Mouse (Mus musculus): ENCODE results near the gene Gm13212. TPM values are rescaled to one million over a fixed set of nuclear protein-coding genes. Genes with fewer than 3 reads are reported as not detected.

Gm13212 gene
- 9.7 TPM for total RNA-seq (2023)

GRCm38 (mm10) chr4:145585078-145585477 is at the start of gene Gm13212:
Gene Gm13212, plus strand, starts transcription at chr4:145585166.

GRCm38 (mm10) chr4:145670385-145670784 is 85.4 kb downstream of the Gm13212 start, which contains the start of gene Zfp980:
Gene Zfp980, plus strand, starts transcription at chr4:145670685.

Other genes starting within 250 kb of the Gm13212 start
- 3.2 TPM for gene Zfp990, start 74.4 kb upstream of the Gm13212 start, total RNA-seq (2023)
- 0.34 TPM for gene Zfp980, start 85.5 kb downstream of the Gm13212 start, total RNA-seq (2023)

Measured in CD8-positive naive resting alpha-beta T cell, adult 57 days (primary cell).